Mouse (Mus musculus): ENCODE results near the gene Shisa3.

DNA sequence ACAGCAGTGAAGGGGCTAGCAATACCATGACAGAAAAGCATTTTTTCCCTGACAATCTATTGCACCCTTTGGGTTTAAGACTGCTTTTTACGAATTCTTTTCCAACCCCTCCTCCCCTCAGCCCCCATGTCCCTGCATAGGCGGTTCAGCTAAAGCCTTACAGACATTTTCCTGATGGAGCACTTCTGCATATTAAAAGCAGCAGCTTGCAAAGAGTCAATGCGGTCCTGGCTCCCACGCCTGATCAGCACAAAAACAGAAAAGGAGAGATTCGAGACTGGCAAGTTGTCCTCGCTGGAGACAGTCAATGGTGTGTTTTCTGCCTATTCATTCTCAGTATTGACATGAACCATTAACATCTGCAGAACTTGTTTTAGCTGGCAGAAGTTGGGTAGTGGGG is 55.0 kb downstream of the Shisa3 start:
- TF ChIP-seq CTCF (IDR thresholded peaks at IDR 0.05; ENCODE audit: low read depth, low read length) (no peak), TAL1 (conservative IDR thresholded peaks at IDR 0.05; ENCODE audit: low read depth, low read length) (no peak)
